Mouse (Mus musculus) adrenal gland, postnatal 25 days (tissue): ENCODE measurements around the gene Gm11037. TPM values are rescaled to one million over a fixed set of nuclear protein-coding genes. Genes with fewer than 3 reads are reported as not detected.
"Not testable (repeated sequence)": the region's sequence is repeated elsewhere in the genome, so short reads cannot be mapped to it uniquely, and the experiment has no call there.

Experiments used
- DNase-seq: peaks from one replicate; pipeline ENCODE4 v3.0.0; 2021; ENCODE audit warnings: mixed read lengths
- long read RNA-seq: library from polyadenylated mRNA; stranded (forward); transcript quantifications from one replicate; pipeline ENCODE4 v2.0.0, GENCODE M21; 2021
- total RNA-seq: library from RNA; stranded (reverse); gene quantifications from 2 replicates; pipeline ENCODE4 v1.2.3, GENCODE M21; 2021

Gm11037 gene
- total RNA-seq: not detected in 2 replicates
- long read RNA-seq: 0 reads

GRCm38 (mm10) chr2:131132930-131133547 is at the start of gene Gm11037:
Gene Gm11037 (plus strand): TSS chr2:131133497.
- DNase-seq: no peak

GRCm38 (mm10) chr2:131084206-131084605 is 49.1 kb upstream of the Gm11037 start:
- no peak for DNase-seq

- no peak for DNase-seq
These were observed 46.5 kb upstream of the Gm11037 start, which contains the start of gene Siglec1 for GRCm38 (mm10) chr2:131086667-131087390. Gene Siglec1 (minus strand): TSS chr2:131086765.

GRCm38 (mm10) chr2:131088581-131088980 is 44.7 kb upstream of the Gm11037 start:
- DNase-seq: no peak

GRCm38 (mm10) chr2:131089634-131090033 is 43.7 kb upstream of the Gm11037 start:
- DNase-seq: no peak

- no peak for DNase-seq
These were observed 42.4 kb upstream of the Gm11037 start for GRCm38 (mm10) chr2:131090852-131091251.

GRCm38 (mm10) chr2:131093577-131093976 is 39.7 kb upstream of the Gm11037 start:
- DNase-seq: no peak

GRCm38 (mm10) chr2:131094823-131095222 is 38.5 kb upstream of the Gm11037 start:
- peak; percentile 73 for DNase-seq

GRCm38 (mm10) chr2:131096101-131096795 is 37.0 kb upstream of the Gm11037 start:
- peak; percentile 21 for DNase-seq

GRCm38 (mm10) chr2:131097087-131097486 is 36.2 kb upstream of the Gm11037 start:
- no peak for DNase-seq

- DNase-seq: no peak
These were observed 31.8 kb upstream of the Gm11037 start for GRCm38 (mm10) chr2:131101530-131101929.

GRCm38 (mm10) chr2:131104021-131104420 is 29.3 kb upstream of the Gm11037 start:
- DNase-seq: no peak

- DNase-seq: not testable (repeated sequence)
These were observed 28.2 kb upstream of the Gm11037 start for GRCm38 (mm10) chr2:131105061-131105460.

- DNase-seq: no peak
These were observed 27.3 kb upstream of the Gm11037 start for GRCm38 (mm10) chr2:131105989-131106388.

- no peak for DNase-seq
These were observed 14.2 kb upstream of the Gm11037 start for GRCm38 (mm10) chr2:131118968-131119574.

- no peak for DNase-seq
These were observed 9.1 kb upstream of the Gm11037 start for GRCm38 (mm10) chr2:131124166-131124565.

- DNase-seq: no peak
These were observed 7.9 kb upstream of the Gm11037 start for GRCm38 (mm10) chr2:131125157-131125963.

GRCm38 (mm10) chr2:131125964-131126815 is 7.1 kb upstream of the Gm11037 start:
- DNase-seq: no peak

GRCm38 (mm10) chr2:131127161-131127730 is 6.1 kb upstream of the Gm11037 start, which contains the start of gene Hspa12b:
Gene Hspa12b (plus strand): TSS chr2:131127280.
- DNase-seq: peak; percentile 58

GRCm38 (mm10) chr2:131128211-131128610 is 5.1 kb upstream of the Gm11037 start:
- DNase-seq: no peak
